Mouse (Mus musculus) spleen, postnatal 4 days (tissue): Measurements from ENCODE around the gene Cmip.
A peak's percentile ranks its signal among the peaks of the same experiment; 100 is the strongest.

Experiments used
- DNase-seq, 2 experiments: peaks; one replicate each; pipeline ENCODE4 v3.0.0; 2022; ENCODE audit warnings: low spot score in 2 of 2

Cmip gene

DNA sequence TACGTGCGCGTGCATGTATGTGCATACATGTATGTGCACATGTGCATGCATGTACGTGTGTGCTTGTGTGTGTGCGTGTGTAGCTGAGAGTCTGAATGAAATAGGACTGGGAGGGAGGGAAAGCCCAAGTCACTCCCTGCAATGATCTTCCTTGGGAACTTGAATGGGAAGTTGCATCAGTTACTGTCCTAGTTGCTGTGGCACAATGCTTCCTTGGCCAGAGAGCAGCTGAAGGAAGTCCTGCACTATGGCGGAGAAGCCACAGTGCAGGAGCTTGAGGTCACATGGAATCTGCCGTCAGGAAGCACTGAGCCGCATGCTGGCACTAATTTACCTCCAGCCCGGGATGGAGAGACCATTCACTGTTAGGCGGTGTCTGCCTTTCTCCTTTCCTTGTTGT, 37.9 kb downstream of the Cmip start:
- DNase-seq: no peak

GRCm38 (mm10) chr8:117297913-117298518, 41.2 kb downstream of the Cmip start:
- peak; percentile 61 to 76 for DNase-seq

- no peak for DNase-seq
Measured at GRCm38 (mm10) chr8:117299204-117299603, 42.3 kb downstream of the Cmip start.

- no peak for DNase-seq
Measured at GRCm38 (mm10) chr8:117300188-117300587, 43.3 kb downstream of the Cmip start.

DNA sequence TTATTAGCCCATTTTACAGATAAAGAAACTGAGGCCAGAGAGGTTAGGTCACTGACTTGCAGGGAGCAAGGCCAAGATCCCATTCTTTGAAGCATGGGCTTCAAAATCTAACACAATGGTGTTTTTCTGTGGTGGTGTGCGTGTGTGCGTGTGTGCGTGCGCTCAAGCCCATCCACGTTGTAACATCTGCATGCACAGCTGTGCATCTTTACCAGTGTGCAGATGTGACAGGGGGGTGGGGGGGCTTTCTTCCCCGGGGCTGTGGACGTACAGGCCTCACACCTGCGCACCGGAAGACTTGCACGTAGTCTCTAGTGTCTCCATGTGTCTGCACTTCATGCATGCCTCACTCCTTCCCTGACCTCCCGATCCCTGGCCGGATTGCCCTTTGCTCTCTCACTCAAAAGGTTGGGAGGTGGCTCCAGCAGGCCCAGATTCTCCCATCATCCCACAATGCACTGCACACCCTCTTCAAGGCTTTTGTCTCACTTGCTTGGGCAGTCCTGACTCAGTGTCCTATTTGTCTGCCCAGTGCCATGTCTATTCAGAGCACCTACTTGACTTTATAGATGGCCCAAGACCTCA, 44.7 kb downstream of the Cmip start:
- no peak for DNase-seq

DNA sequence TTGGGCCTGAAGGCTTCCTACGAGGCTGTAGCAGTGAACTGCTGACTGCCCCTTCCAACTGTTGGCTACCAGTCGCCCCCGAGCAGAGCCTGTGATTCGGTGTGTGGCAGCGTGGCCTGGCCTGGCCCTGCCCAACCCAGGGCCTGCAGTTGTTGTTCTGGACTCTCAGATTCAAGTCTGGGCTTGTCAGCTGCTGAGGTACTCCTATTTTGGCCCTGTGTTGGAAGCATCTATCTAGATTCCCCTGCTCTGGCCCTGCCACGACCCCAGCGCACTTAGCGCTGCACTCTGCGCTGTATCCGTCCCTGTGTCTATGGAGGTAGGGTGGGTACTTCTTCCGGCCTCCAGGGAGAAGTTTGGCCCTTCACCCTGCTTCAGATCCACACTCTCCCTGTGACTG, 45.2 kb downstream of the Cmip start:
- no peak for DNase-seq

DNA sequence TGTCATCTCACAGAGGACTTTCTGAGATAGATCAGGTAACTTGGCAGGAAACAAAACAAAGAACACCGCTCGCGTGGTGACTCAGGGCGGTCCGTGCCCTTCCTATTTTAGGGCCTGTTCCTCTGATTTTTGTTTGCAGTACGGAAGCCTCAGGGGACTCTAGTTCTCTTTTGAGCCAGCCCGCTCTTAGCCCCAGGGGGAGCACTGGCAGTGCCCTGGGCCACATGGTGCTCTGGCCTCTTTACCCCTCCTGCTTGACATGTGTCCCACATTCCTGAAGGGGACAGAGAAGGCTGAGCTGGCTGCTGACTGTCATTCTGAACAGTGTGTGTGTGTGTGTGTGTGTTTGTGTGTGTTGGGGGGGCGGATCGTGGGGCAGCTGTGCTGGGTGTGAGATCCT, 46.8 kb downstream of the Cmip start:
- DNase-seq: peak in 1 of 2 experiments; percentile 51

DNA sequence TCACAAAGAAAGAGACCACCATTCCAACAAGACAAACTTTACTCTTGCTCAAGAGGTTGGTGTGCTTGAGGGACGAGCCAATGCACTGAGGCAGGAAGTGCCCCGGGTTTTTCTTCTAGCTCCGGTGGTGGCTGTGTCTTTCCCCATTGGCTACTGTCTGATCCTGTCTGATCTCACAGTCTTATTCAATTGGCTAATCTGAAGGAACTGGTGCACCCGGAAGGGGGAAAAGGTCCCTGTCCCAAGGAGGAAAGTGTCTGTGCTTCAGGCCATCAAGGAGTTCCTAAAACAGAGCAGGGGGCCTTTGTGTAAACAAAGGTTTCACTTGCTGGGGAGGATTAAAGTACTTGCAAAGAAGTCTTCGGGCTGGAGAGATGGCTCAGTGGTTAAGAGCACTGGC, 48.5 kb downstream of the Cmip start:
- no peak for DNase-seq

- DNase-seq: no peak
Measured at GRCm38 (mm10) chr8:117306756-117307155, 49.9 kb downstream of the Cmip start.

DNA sequence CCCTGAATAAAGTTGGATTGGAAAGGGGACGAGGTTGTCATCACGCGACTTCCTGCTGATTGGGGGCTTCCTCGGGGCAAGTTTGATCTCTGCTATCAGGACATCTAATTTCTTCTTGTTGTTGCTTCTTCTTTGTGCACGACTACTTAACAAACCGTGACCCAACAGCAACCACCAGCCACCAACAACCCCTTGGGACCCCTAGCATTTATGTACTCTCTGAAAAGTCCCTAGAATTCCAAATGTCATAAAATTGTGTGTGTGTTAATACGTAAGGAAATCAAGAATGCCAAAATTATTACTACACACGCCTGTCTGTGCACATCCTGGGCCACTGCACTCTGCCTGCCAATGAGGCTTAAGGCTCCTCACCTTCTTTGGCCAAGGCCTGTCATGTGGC, 50.4 kb downstream of the Cmip start:
- DNase-seq: no peak

GRCm38 (mm10) chr8:117308303-117309095, 51.6 kb downstream of the Cmip start:
- DNase-seq: no peak

DNA sequence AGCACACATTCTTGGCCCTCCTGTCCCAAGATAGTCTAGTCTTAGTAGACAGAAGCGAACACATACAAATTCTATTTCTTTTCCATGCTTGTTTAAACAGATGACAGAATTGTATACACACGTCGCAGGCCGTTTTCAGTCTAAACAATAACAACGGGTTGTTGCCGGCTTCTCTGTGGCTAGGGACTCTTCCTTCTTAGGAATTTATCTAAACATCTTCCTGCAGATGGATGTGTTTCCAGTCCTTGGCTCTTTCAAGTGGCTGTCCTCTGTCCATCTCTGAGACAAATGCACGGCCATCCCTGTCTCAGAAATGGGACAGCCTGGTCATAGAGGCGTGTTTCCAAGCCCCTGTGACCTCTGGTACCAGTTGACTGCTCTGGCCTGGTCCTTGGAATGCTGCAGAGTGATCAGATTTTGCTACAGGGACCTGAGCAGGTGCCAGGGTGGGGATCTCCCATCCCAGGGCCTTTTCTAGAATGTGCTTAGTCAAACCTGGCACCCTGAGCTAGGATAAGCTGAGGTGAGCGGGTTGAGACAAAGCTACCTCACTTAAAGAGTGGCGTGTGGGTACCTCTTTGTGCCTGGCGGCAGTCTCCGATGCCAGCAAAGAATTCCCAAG, 52.9 kb downstream of the Cmip start:
- no peak for DNase-seq

- no peak for DNase-seq
Measured at GRCm38 (mm10) chr8:117310961-117311561, 54.2 kb downstream of the Cmip start.

DNA sequence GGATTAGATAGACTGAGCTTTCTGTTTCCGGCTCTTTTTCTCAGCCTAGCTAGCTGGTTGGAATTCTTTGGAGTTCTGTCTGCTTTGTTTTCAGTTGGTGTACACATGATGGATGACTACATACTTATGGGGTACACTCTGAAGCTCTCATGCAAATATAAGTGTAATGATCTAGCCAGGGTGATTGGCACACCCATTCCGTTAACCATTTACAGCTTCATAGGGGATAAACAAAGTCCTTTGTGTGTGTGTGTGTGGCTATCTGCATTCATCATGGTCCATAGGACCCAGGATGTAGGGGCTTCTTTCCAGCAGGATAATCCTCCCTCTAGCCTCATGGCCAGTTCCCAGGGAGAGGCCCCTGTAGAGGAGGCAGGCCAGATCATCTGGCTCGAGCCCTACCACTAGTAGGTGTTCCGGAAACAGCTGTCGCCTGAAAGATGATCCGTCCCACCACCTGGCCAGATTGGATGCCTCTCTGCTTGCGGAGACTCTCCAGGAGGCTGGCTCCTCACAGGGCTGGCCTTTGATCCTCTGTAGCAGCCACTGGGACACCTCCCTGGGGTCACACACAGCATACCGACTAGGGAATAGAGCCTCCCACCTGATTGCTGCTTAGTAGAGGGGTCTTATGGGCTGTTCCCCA, 57.6 kb downstream of the Cmip start:
- no peak for DNase-seq

DNA sequence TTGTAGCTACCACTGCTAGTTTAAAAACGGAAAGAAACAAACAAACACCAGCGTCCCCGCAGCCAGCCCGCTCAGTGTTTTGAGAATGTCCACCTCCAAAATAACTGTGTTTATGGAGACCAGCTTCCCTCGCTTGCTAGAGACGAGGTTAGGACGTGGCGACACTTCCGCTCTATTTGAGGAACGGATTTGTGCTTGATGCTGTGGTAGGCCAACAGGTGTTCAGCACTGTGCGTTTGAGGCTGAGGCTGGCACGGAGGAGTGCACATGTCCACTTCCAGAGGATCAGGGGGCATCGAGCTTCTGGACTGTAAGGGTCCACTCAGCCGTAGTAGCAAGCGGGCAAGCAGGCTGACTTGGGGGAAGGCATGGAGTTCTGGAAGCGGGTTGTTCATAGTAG, 58.9 kb downstream of the Cmip start:
- DNase-seq: no peak

- DNase-seq: no peak
Measured at GRCm38 (mm10) chr8:117317478-117317877, 60.6 kb downstream of the Cmip start.

- DNase-seq: no peak
Measured at GRCm38 (mm10) chr8:117318911-117319826, 62.3 kb downstream of the Cmip start.

GRCm38 (mm10) chr8:117320616-117321015, 63.8 kb downstream of the Cmip start:
- no peak for DNase-seq

- no peak for DNase-seq
Measured at GRCm38 (mm10) chr8:117321232-117321631, 64.4 kb downstream of the Cmip start.

GRCm38 (mm10) chr8:117322021-117322420, 65.2 kb downstream of the Cmip start:
- no peak for DNase-seq
